In the genomic region with DNA sequence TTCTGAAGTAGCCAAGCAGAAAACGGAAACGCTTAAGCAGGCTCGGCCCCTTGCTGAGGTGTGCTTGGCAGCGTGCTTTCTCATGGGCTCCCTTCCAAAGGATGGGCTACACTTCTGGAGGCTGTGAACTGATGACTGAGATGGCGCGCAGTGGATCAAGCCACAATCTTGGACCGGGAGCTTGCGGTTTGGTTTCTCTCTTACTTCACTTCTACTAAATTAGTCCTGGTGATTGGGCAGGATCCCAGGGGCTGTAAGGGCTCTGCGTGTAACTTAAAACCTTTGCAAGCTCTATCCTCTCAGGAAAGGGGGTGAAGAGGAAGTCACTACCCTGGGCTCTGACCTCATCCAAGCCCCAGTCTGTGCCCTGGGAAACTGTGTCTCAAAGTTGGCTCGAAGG, we compare ENCODE assay signal across 10 mouse cellular contexts. TPM values are rescaled to one million over a fixed set of nuclear protein-coding genes. Genes with fewer than 3 reads are reported as not detected.
DNase-seq lines count a peak whose midpoint lies in the region; ATAC-seq and TF ChIP-seq lines count a peak whose summit lies in the region.
"Had no signal": no experiment of that assay in that cellular context is flagged by ENCODE, and none has a peak within 500 bp of the region (broad histone marks: within the 10 kb centered on the region; RNA-seq: fewer than 3 reads in every experiment).

No protein-coding gene starts in this region.

- peaks cover 4% of the 10 kb centered on the region; the same call in 1 of the 2 replicates for H3K4me1 ChIP-seq in embryonic facial prominence, embryonic 13.5 days
- peaks cover 3% of the 10 kb centered on the region; the same call in 1 of the 2 replicates for H3K4me1 ChIP-seq in kidney, adult 2 months (ENCODE audit: control insufficient read depth, insufficient read depth, low read length)

- H3ac ChIP-seq in myocyte (ENCODE audit: control insufficient read depth, insufficient read length), result no peak overlapping the region

- H3K36me3 ChIP-seq in embryonic facial prominence, embryonic 13.5 days, result no peaks in the 10 kb centered on the region
- H3K36me3 ChIP-seq in kidney, adult 2 months (ENCODE audit: control insufficient read depth, insufficient read depth, low read length), result no peaks in the 10 kb centered on the region
- no peaks in the 10 kb centered on the region for H3K36me3 ChIP-seq in myocyte (ENCODE audit: control insufficient read depth, insufficient read depth)

- H3K9me3 ChIP-seq in embryonic facial prominence, embryonic 13.5 days, result no peaks in the 10 kb centered on the region

- no peak overlapping the region; the same call in 1 of the 2 replicates for H3K27ac ChIP-seq in embryonic facial prominence, embryonic 13.5 days
- H3K27ac ChIP-seq in kidney, adult 2 months (ENCODE audit: insufficient read depth, low read depth, low read length), result no peak overlapping the region

- peak; percentile 72 for DNase-seq in left cerebral cortex, postnatal 4 days
- no peak for DNase-seq in left cerebral cortex, adult 9 months (ENCODE audit: low spot score in 2 of 2)
- DNase-seq in kidney, adult 2 months, result peak; percentile 80
- no peak for DNase-seq in adrenal gland, adult 18-20 months (ENCODE audit: low spot score in 2 of 2)
- DNase-seq: adrenal gland, postnatal 14 days; embryo, embryonic 11 days had no signal

- no peak overlapping the region for H3K4me3 ChIP-seq in embryonic facial prominence, embryonic 13.5 days
- H3K4me3 ChIP-seq in kidney, adult 2 months (ENCODE audit: insufficient read depth, low read depth, low read length), result no peak overlapping the region
- no peak overlapping the region for H3K4me3 ChIP-seq in myocyte

- no peak overlapping the region for H3K4me2 ChIP-seq in embryonic facial prominence, embryonic 13.5 days
- H3K4me2 ChIP-seq in myocyte (ENCODE audit: low read depth), result peak overlapping the region; percentile 71

- TF ChIP-seq POLR2A in kidney, adult 2 months (IDR thresholded peaks at IDR 0.05; ENCODE audit: low read depth, low read length), result no peak
- TF ChIP-seq POLR2A in myocyte (IDR thresholded peaks at IDR 0.05; ENCODE audit: insufficient read length, low read depth), result no peak

- ATAC-seq in embryonic facial prominence, embryonic 13.5 days (ENCODE audit: insufficient number of reproducible peaks, insufficient read depth, low FRiP score, low TSS enrichment, low read depth), result peak; percentile 71; the same call in 1 of the 2 replicates
- ATAC-seq in erythroblast, adult 5-6 weeks (replicated peaks; ENCODE audit: low FRiP score, poor library complexity, severe bottlenecking), result no peak
- ATAC-seq: midbrain, embryonic 16.5 days had no signal

- intact Hi-C loops in left cerebral cortex, postnatal 4 days (cut with DNase I), result no loop called here

- no peak for TF ChIP-seq CTCF in kidney, adult 2 months (conservative IDR thresholded peaks at IDR 0.05; ENCODE audit: insufficient read depth, insufficient read length, low read depth, low read length)

- WGBS in embryonic facial prominence, embryonic 13.5 days, result 51% methylated on average over 10 of the region's 10 CpGs
- WGBS in kidney, adult 2 months, result 23% methylated on average over 10 of the region's 10 CpGs

- no peaks in the 10 kb centered on the region for H3K27me3 ChIP-seq in embryonic facial prominence, embryonic 13.5 days
- H3K27me3 ChIP-seq in kidney, adult 2 months (replicated peaks; ENCODE audit: control insufficient read depth, insufficient read depth, low read length), result no peaks in the 10 kb centered on the region
- H3K27me3 ChIP-seq in myocyte (ENCODE audit: control insufficient read depth, insufficient read depth, insufficient read length), result no peaks in the 10 kb centered on the region

- H3K9ac ChIP-seq in embryonic facial prominence, embryonic 13.5 days, result no peak overlapping the region

- H3K79me2 ChIP-seq in myocyte (ENCODE audit: control insufficient read depth, insufficient read depth), result no peaks in the 10 kb centered on the region

TF ChIP-seq in myocyte, 11 proteins besides CTCF, POLR2A, EP300 and RAD21:
- TF ChIP-seq REST (IDR thresholded peaks at IDR 0.05; ENCODE audit: insufficient read depth, insufficient read length) (no peak), TCF3 (IDR thresholded peaks at IDR 0.05; ENCODE audit: insufficient read length, low read depth) (no peak), CEBPB (IDR thresholded peaks at IDR 0.05; ENCODE audit: insufficient read depth, poor library complexity, severe bottlenecking) (0 out of 2 replicates have a peak, but pooled peaks have one; percentile 44), MYOD1 (IDR thresholded peaks at IDR 0.05; ENCODE audit: control insufficient read depth in 1 of 3, insufficient read length in 2 of 3, low read depth in 2 of 3) (peak in 1 of 3 experiments; percentile 31), MYOG (IDR thresholded peaks at IDR 0.05; ENCODE audit: control insufficient read depth in 1 of 3, insufficient read depth in 1 of 3, insufficient read length in 2 of 3, low read depth in 2 of 3) (peak in 1 of 3 experiments; percentile 32)

RNA-seq across cellular contexts. Expression of a gene that starts 22.5 kb away (rescaled TPM):
- total RNA-seq in left cerebral cortex, postnatal 4 days (2021), result under 1 TPM; 0.28 to 0.52 TPM
- 0.15 TPM in 1 of 2 replicates, not detected in the other for polyA plus RNA-seq in embryonic facial prominence, embryonic 13.5 days (2015; fragmentation: Nextera tagmentation; extraction: Ambion mirVana)
- polyA plus RNA-seq in kidney, adult 2 months (2012; rRNA removed), result 33.0 and 37.0 TPM in 2 replicates
- 2.2 TPM for polyA plus RNA-seq in myocyte (2012; fragmentation: generic; extraction: Trizol)
- total RNA-seq in adrenal gland, adult 18-20 months (2021), result 1 to 10 TPM in 1 of 2 experiments, under 1 TPM in 1; 0.50 to 1.7 TPM
- not detected in 2 replicates for total RNA-seq in erythroblast, adult 5-6 weeks (2015; ENCODE audit: low replicate concordance)
- not detected in 2 replicates for total RNA-seq in erythroblast, adult 5-6 weeks (2017; ENCODE audit: low replicate concordance)
- polyA plus RNA-seq: midbrain, embryonic 16.5 days had no signal

Comparison
In these comparisons a context has a peak if more than half of its experiments do, and no peak if none do; other contexts are left out.
1. DNase-seq: peak in left cerebral cortex, postnatal 4 days (single experiment) and kidney, adult 2 months (single experiment); none in left cerebral cortex, adult 9 months (0 of 2) and adrenal gland, adult 18-20 months (0 of 2).